Mouse (Mus musculus) stomach, embryonic 16.5 days (tissue): Measurements from ENCODE around the gene Fthl17b. TPM values are rescaled to one million over a fixed set of nuclear protein-coding genes. Genes with fewer than 3 reads are reported as not detected.

ENCODE experiments used
- polyA plus RNA-seq: library from polyadenylated mRNA; unstranded; fragments of >200 nt; fragmentation: Nextera tagmentation; extraction: Ambion mirVana; gene quantifications from 2 replicates; pipeline ENCODE4 v1.2.1, GENCODE M21; 2015

The Fthl17b gene
- polyA plus RNA-seq, 1 experiment from 2014 or later: not detected

Other genes starting within 250 kb of the Fthl17b start
- gene Ssx9, start 214.5 kb downstream of the Fthl17b start, polyA plus RNA-seq: not detected in 2 replicates
- gene Ssxb5, start 159.3 kb downstream of the Fthl17b start, polyA plus RNA-seq: not detected in 2 replicates
- not detected in 2 replicates for gene Gm6592, start 119.0 kb downstream of the Fthl17b start, polyA plus RNA-seq
- gene Gm5751, start 88.7 kb downstream of the Fthl17b start, polyA plus RNA-seq: not detected in 2 replicates
- gene B630019K06Rik, start 70.6 kb downstream of the Fthl17b start, polyA plus RNA-seq: 2.0 and 2.6 TPM in 2 replicates
- gene Fthl17c, start 13.6 kb upstream of the Fthl17b start, polyA plus RNA-seq: not detected in 2 replicates
- gene Fthl17d, start 23.8 kb upstream of the Fthl17b start, polyA plus RNA-seq: not detected in 2 replicates
- gene Fthl17e, start 70.5 kb upstream of the Fthl17b start, polyA plus RNA-seq: not detected in 2 replicates
- gene Fthl17f, start 100.0 kb upstream of the Fthl17b start, polyA plus RNA-seq: not detected in 2 replicates
- not detected in 2 replicates for gene 4930402K13Rik, start 141.6 kb upstream of the Fthl17b start, polyA plus RNA-seq
- gene Lancl3, start 236.9 kb upstream of the Fthl17b start, polyA plus RNA-seq: 1.3 and 2.1 TPM in 2 replicates